Mouse (Mus musculus): ENCODE data around the gene Gm21976. TPM values are rescaled to one million over a fixed set of nuclear protein-coding genes. Genes with fewer than 3 reads are reported as not detected.
A peak's percentile ranks its signal among the peaks of the same experiment; 100 is the strongest.

The Gm21976 gene
- polyA plus RNA-seq (2015; fragmentation: Nextera tagmentation; extraction: Ambion mirVana): not detected in 2 replicates

DNA sequence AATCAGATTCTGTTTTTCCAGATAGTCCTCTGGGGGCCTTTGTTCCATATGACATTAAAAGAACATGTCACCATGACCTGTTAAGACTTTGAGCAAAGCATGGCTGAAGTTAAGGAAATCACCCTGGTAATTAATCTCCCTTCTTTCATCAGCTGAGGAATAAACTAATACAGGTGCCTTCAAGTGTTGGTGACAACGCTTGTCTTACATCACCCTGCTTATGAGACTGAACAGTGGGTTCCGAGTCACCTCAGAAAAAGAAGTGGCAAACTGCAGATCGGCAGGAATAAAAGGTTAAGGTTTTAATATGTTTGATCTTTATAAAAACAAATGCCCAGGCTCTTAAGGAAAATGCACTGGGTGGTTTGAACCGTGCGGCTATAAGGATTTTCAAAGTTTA is at the start of gene Gm21976:
Gm21976 (plus strand) TSS at position 202 of the 400 bp plus-strand sequence.
- no peaks in the 10 kb centered on the region for H3K9me3 ChIP-seq (replicated peaks)
- no peak for ATAC-seq (ENCODE audit: low FRiP score)

DNA sequence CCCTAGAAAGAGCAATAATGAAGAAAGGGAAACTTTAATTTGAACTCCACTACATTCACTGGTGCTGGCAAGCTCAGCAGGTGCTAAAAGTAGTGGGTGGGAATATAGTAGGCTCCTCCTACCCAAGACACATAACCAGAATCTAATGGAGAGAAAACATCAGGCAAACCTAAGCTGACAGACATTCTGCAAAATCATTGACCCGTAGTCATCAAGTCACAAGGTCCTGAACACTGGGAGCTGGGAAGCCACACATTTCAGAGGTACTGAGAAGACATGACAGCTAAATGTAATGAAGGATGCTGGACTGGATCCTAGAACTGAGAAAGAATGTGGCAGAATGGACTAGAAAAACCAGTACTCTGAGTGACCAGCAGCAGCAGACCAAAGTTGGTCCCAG is 49.2 kb upstream of the Gm21976 start:
- WGBS: 95% methylated on average over 1 of the region's 1 CpGs
- no peak for ATAC-seq (ENCODE audit: low FRiP score)
- Histone ChIP-seq H3K27me3 (replicated peaks) (no peaks in the 10 kb centered on the region), H3K4me2 (no peak overlapping the region), H3K4me3 (replicated peaks) (no peak overlapping the region), H3K9me3 (replicated peaks) (no peaks in the 10 kb centered on the region), H3K4me1 (no peaks in the 10 kb centered on the region), H3K9ac (replicated peaks) (no peak overlapping the region), H3K27ac (replicated peaks) (no peak overlapping the region), H3K36me3 (no peaks in the 10 kb centered on the region)

More for the DNA sequence above, at the start of gene Gm21976:
- Histone ChIP-seq H3K4me1 (no peaks in the 10 kb centered on the region), H3K4me3 (replicated peaks) (no peak within 1 kb of the TSS), H3K27me3 (replicated peaks) (no peaks in the 10 kb centered on the region), H3K4me2 (no peak within 1 kb of the TSS), H3K9ac (replicated peaks) (no peak within 1 kb of the TSS), H3K27ac (replicated peaks) (no peak within 1 kb of the TSS), H3K36me3 (peaks cover 7% of the 10 kb centered on the region)
- 89% methylated on average over 5 of the region's 5 CpGs for WGBS

DNA sequence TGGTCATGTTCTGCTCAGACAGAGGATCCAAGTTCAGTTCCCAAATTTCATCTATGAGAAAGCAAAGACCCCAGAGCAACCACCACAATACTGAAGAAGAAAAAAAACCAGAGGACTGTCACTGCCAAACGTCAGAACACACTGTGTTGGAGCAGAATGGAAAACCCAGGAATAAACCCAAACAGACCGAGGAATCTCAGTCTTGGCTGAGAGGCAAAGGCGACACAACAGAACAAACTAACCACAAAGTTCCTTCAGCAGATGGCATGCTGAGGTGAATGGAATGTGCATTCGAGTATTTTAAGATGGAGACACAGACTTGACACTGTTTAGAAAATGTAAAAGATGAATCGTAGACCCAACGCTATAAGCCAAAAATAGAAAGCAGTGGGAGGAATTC is 44.2 kb upstream of the Gm21976 start:
- 81% methylated on average over 6 of the region's 6 CpGs for WGBS
- no peaks in the 10 kb centered on the region for H3K4me1 ChIP-seq
- H3K9ac ChIP-seq (replicated peaks): no peak overlapping the region
- H3K9me3 ChIP-seq (replicated peaks): no peaks in the 10 kb centered on the region
- no peak for ATAC-seq (ENCODE audit: low FRiP score)
- no peak overlapping the region for H3K27ac ChIP-seq (replicated peaks)
- no peaks in the 10 kb centered on the region; the same call in 1 of the 2 replicates for H3K27me3 ChIP-seq (replicated peaks)
- H3K36me3 ChIP-seq: no peaks in the 10 kb centered on the region
- H3K4me3 ChIP-seq (replicated peaks): no peak overlapping the region
- H3K4me2 ChIP-seq: no peak overlapping the region

DNA sequence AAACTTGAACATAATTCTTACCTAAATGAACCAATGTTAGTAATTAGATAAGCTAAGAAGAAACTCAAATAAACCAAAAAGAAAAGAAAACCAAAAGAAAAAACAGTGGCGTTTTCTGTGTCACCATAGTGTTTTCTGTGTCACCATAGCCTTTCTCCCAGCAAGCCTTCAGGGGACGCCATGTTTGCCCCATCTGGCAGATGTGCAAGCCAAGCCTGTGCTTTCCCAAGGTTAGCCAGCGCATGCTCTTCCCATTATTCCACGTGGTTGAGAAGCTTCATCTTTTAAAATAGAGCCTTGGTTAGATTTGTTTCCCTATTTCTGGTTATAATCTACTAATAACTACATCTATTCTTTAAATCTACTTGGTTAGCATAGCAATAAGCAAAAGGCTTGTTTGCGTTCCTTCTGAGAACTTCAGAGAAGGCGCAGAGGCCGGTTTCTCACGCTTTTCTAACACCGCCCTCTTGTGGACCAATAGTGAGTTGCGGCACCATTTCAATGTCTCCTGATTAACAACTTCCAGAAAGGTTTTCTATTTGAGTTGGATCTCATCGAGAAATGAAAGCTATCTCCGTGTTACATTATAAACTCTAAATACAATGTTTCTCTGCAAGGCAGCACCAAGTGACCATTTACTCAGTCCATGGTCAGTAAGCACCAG is 39.6 kb upstream of the Gm21976 start:
- Histone ChIP-seq H3K36me3 (no peaks in the 10 kb centered on the region), H3K9ac (replicated peaks) (no peak overlapping the region), H3K4me3 (replicated peaks) (no peak overlapping the region), H3K27ac (replicated peaks) (no peak overlapping the region), H3K27me3 (replicated peaks) (no peaks in the 10 kb centered on the region; the same call in 1 of the 2 replicates), H3K4me1 (0 out of 2 replicates have a peak, but pooled peaks cover 4% of the 10 kb centered on the region), H3K4me2 (no peak overlapping the region), H3K9me3 (replicated peaks) (no peaks in the 10 kb centered on the region)
- no peak for ATAC-seq (ENCODE audit: low FRiP score)
- WGBS: 18% methylated on average over 12 of the region's 12 CpGs

DNA sequence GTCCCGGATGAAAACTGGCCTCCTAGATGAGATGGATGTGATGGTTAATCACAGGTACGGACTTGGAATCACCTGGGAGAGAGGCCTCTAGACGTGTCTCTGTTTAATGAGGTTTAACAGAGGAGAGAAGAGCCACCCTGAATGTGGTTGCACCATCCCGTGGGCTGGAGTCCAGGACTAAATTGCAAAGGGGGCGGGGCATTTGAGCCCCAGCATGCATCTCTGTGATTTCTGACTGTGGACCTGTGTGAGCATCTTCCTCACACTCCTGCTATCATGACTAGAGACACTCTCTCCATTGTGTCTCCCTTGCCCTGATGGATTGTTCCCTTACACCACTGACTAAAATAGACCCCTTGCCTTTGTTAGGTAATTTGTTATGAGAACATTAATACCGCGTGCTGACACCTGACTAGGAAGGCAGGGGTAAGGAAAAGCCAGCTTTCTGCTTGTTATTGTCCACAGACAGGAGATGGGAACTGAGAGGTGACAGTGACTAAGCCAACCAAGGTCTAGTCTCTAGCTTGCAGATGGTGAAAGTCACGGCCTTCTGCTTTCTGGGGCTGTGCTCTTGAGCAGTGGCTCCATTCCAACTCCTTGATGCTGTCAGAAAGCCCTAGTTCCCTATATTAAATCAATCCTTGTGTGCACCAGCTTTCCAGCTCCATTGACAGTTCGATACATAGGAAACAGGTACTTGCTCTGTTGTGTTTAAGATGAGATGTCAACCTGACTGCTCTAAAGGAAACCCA is 38.0 kb upstream of the Gm21976 start:
- ATAC-seq (ENCODE audit: low FRiP score): no peak
- Histone ChIP-seq H3K9ac (replicated peaks) (no peak overlapping the region), H3K27me3 (replicated peaks) (no peaks in the 10 kb centered on the region; the same call in 1 of the 2 replicates), H3K27ac (replicated peaks) (no peak overlapping the region), H3K9me3 (replicated peaks) (no peaks in the 10 kb centered on the region), H3K4me3 (replicated peaks) (no peak overlapping the region), H3K36me3 (0 out of 2 replicates have a peak, but pooled peaks cover 4% of the 10 kb centered on the region), H3K4me2 (no peak overlapping the region), H3K4me1 (0 out of 2 replicates have a peak, but pooled peaks cover 4% of the 10 kb centered on the region)
- 74% methylated on average over 9 of the region's 9 CpGs for WGBS

DNA sequence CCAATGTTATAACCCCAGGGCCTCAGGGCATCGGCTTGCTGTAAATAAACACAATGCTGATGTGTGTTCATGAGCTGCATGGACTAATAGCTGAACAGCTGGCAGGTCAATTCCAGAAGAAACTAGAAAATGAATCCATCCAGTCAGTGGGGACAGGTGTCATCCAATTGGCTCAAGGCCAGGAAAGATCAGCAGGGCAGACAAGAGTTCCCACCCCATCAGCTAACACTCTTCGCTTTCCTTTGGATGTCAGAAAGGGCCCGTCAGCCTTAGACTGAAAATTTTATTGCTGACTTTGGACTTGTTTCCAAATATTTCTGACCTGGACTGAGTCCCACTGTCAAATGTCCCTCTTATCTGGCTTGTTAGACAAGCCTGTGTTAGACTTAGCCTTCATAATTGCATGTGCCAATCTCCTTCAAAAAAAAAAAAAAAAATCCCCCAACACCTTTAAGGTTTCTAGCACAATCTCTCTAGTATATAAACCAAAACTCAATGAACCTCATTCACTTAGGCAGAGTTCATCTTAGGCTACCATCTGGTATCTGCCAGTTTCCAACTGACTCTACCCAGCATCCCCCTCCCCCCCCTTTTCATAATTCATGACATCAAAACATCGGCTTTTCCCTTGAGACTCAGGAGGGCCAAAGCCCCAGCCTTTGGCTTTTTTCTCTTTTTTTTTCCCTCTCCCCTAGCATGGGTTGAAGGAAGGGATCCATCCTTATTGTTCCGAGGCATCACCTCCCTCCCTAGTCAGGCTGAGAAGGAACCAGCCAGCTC is 34.9 kb upstream of the Gm21976 start:
- 48% methylated on average over 5 of the region's 5 CpGs for WGBS
- Histone ChIP-seq H3K9me3 (replicated peaks) (no peaks in the 10 kb centered on the region), H3K9ac (replicated peaks) (no peak overlapping the region), H3K4me1 (0 out of 2 replicates have a peak, but pooled peaks cover 4% of the 10 kb centered on the region), H3K4me2 (no peak overlapping the region), H3K27ac (replicated peaks) (no peak overlapping the region), H3K36me3 (peaks cover 28% of the 10 kb centered on the region), H3K27me3 (replicated peaks) (no peaks in the 10 kb centered on the region), H3K4me3 (replicated peaks) (no peak overlapping the region)
- ATAC-seq (ENCODE audit: low FRiP score): no peak

DNA sequence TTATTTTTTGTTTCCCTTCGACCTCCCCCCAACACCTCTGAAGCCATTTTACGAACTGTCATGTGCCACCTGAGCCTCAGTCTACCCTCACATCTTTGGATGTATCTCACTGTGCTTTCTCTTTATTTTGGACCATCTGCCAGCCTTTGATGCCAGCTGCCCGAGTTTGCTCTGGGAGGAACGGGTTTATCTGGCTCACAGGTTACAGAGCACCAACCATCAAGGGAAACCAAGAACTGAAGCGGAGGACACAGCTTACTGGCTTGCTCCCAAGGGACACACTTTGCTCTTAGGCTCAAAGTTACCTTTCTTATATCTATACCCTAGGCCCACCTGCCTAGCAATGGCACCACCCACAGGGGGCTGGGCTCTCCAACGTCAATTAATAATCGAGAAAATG is 34.3 kb upstream of the Gm21976 start:
- peaks cover 34% of the 10 kb centered on the region for H3K36me3 ChIP-seq
- no peak overlapping the region for H3K4me2 ChIP-seq
- H3K9ac ChIP-seq (replicated peaks): no peak overlapping the region
- no peaks in the 10 kb centered on the region for H3K27me3 ChIP-seq (replicated peaks)
- 61% methylated on average over 7 of the region's 7 CpGs for WGBS
- H3K4me1 ChIP-seq: 0 out of 2 replicates have a peak, but pooled peaks cover 4% of the 10 kb centered on the region
- H3K27ac ChIP-seq (replicated peaks): no peak overlapping the region
- H3K9me3 ChIP-seq (replicated peaks): no peaks in the 10 kb centered on the region
- no peak overlapping the region for H3K4me3 ChIP-seq (replicated peaks)
- no peak for ATAC-seq (ENCODE audit: low FRiP score)

DNA sequence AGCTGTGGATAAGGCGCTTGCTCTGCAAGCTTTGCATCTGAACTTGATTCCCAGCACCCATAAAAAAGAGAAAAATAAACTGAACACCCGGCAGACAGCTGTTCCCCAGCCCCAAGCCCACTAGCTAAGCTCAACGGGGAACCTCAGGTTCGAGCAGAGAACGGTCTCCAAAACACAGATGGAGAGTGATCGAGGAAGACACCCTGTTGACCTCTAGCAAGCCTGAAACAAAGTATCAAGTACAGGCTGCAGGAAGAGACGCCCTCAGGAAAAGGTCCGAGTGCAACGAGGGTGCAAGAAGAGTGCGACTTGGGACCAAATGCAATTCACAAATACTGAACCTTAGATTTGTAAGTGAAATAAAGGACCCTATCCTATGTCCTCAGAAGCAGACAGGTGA is 30.1 kb upstream of the Gm21976 start:
- 0 out of 2 replicates have a peak, but pooled peaks cover under 1% of the 10 kb centered on the region for H3K4me1 ChIP-seq
- H3K9ac ChIP-seq (replicated peaks): no peak overlapping the region
- WGBS: 93% methylated on average over 10 of the region's 10 CpGs
- no peak overlapping the region for H3K4me2 ChIP-seq
- H3K27ac ChIP-seq (replicated peaks): no peak overlapping the region
- no peaks in the 10 kb centered on the region for H3K9me3 ChIP-seq (replicated peaks)
- no peak overlapping the region for H3K4me3 ChIP-seq (replicated peaks)
- no peak for ATAC-seq (ENCODE audit: low FRiP score)
- peaks cover 67% of the 10 kb centered on the region for H3K36me3 ChIP-seq
- H3K27me3 ChIP-seq (replicated peaks): no peaks in the 10 kb centered on the region

DNA sequence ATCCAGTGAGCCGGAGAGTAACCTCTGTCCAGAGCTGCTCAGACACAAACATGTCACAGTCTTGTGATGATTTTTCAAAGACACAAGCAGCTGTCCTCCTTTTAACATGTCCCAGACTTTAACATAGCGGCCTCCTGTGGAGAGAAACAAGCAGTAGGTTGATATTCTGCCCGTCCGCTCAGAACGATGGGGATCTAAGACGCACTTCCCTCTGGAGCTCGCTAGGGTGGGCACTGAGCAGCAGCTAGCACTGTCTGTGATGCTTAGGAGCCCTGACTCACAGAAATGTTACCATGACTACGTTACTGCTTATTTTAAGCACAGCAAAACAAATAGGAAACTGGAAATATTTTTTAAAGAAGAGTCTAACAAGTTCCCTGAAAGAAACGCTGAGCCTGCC is 24.8 kb upstream of the Gm21976 start:
- no peak for ATAC-seq (ENCODE audit: low FRiP score)
- Histone ChIP-seq H3K27ac (replicated peaks) (no peak overlapping the region), H3K4me1 (no peaks in the 10 kb centered on the region), H3K9ac (replicated peaks) (no peak overlapping the region), H3K4me3 (replicated peaks) (no peak overlapping the region), H3K36me3 (peaks cover 77% of the 10 kb centered on the region), H3K27me3 (replicated peaks) (no peaks in the 10 kb centered on the region), H3K4me2 (no peak overlapping the region), H3K9me3 (replicated peaks) (no peaks in the 10 kb centered on the region)
- 81% methylated on average over 9 of the region's 9 CpGs for WGBS

DNA sequence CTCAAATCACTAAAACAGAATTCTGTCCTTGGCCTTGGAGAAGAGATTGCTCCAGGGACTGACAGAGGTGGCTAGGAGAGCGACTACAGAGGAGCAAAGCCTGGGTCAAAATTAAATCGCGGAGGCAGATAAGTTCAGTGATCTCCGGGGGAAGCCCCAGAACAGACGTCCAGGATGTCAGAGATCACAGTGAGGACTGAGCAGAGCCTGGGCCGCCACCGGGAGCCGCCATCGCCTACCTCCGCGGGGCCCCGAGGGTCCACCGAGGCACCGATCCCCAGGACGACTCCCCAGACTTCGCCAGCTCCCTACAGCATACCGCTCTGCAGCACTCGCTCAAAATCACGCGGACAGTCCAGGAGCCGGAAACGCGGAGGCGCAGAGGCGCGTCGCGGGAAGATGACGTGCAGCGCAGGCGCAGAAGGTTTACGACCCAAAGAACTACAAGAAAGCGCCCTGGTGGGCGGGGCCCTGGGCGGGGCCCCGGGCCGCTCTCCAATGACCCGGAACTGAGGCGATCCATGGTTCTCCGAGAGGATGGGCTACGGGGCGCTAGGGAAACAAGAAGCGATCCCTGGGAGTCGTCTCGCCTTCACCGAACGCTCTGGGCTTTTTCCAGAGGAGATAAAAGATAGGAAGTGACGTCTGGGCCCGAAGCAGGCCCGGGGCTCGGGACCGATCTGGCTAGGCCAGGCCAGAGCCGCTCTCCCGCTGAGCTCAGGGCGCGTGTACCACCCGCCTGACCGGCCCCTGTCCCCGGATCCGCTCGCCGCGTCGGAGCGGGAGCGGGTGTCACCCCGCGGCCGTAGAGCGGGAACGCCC is 16.8 kb upstream of the Gm21976 start, which contains the start of the genes Utp15 and Ankra2:
Utp15 (minus strand) TSS at position 406 of the 822 bp plus-strand sequence.
Ankra2 (plus strand) TSS at position 439 of the 822 bp plus-strand sequence.
- Histone ChIP-seq H3K27me3 (replicated peaks) (no peaks in the 10 kb centered on the region), H3K4me2 (peak within 1 kb of the TSS; percentile 93), H3K36me3 (peaks cover 23% of the 10 kb centered on the region), H3K4me1 (peaks cover 23% of the 10 kb centered on the region), H3K4me3 (replicated peaks) (peak within 1 kb of the TSS; percentile 75), H3K9ac (replicated peaks) (peak within 1 kb of the TSS; percentile 81), H3K9me3 (replicated peaks) (no peaks in the 10 kb centered on the region), H3K27ac (replicated peaks) (peak within 1 kb of the TSS; percentile 91)
- under 1% methylated on average over 71 of the region's 71 CpGs for WGBS
- peak; percentile 99 for ATAC-seq (ENCODE audit: low FRiP score)
